Mouse (Mus musculus): ENCODE data around the gene Sumo1. TPM values are rescaled to one million over a fixed set of nuclear protein-coding genes. Genes with fewer than 3 reads are reported as not detected.

Gene Sumo1
- polyA plus RNA-seq, 1 experiment = 97.7 TPM

DNA sequence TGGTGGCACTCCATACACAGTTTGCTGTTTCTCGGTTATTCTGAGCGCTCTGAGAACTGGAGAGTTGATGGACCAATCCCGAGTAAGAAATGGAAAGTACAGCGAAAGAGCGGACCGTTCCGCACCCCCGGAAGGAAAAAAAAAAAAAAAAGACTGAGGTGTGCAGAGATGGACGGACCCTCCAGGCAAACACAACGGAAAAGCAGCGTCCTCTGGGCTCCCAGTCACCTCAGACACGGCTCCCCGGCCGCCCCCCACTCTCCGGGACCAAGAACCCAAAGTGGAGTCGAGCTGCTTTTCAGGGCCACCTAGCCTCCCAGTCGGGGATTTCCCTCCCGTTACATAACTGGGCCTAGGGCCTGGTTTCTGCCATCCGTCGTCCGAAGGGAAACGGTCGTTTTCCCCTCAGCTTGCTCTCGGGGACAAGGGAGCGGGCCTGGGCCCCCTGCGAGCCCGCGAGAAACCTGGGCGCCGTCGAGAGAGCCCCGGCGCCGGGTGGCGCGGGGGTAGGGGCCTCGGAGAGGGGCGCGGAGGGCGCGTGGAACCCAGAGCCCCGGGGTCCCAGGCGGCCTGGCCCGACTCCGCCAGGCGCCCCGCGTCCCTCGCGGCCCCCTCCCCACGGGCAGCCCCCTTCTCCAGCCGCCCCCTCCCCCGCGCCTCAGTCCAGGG is 538 bp downstream of the Sumo1 start:
- peak overlapping the region; percentile 97 for H3ac ChIP-seq (ENCODE audit: control insufficient read depth, insufficient read length, low read depth)
- no peaks in the 10 kb centered on the region for H3K27me3 ChIP-seq (ENCODE audit: control insufficient read depth, insufficient read depth, insufficient read length)
- H3K79me3 ChIP-seq (ENCODE audit: low read depth) = peaks cover 67% of the 10 kb centered on the region
- peaks cover 11% of the 10 kb centered on the region for H3K36me3 ChIP-seq (ENCODE audit: control insufficient read depth, insufficient read depth)
- H3K4me3 ChIP-seq (ENCODE audit: insufficient read depth, poor library complexity, severe bottlenecking) = peak overlapping the region; percentile 92
- TF ChIP-seq CTCF (IDR thresholded peaks at IDR 0.05; ENCODE audit: control insufficient read depth, insufficient read depth, insufficient read length) = no peak
- no peak for TF ChIP-seq USF1 (IDR thresholded peaks at IDR 0.05; ENCODE audit: low read depth)
- TF ChIP-seq MAX (IDR thresholded peaks at IDR 0.05) = no peak
- no peak for TF ChIP-seq MYOD1 (IDR thresholded peaks at IDR 0.05; ENCODE audit: control insufficient read depth, insufficient read length, low read depth)
- no peak for TF ChIP-seq MYOG (IDR thresholded peaks at IDR 0.05; ENCODE audit: control insufficient read depth, extremely low read depth, insufficient read length)
- TF ChIP-seq FOSL1 (IDR thresholded peaks at IDR 0.05; ENCODE audit: insufficient read depth, low read length, poor library complexity, severe bottlenecking) = no peak
- no peak for TF ChIP-seq CEBPB (IDR thresholded peaks at IDR 0.05; ENCODE audit: low read depth)
- peaks cover 78% of the 10 kb centered on the region for H3K79me2 ChIP-seq (ENCODE audit: control insufficient read depth, insufficient read depth)

DNA sequence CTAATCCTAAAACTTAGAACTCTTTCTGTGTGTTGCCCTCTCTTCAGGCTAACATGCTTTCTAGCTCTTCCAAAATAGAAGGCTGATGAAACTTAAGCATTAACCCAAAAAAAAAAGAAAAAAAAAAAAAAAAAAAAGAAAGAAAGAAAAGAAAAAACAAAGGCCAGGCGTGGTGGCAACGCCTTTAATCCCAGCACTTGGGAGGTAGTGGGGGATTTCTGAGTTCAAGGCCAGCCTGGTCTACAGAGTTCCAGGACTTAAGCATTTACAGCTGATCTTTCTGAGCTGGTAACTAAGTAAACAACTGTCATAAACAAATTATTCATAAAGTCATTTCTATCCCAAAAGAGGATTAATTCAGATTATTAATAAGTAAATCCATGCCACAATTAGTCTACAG is 1.8 kb downstream of the Sumo1 start:
- H3ac ChIP-seq (ENCODE audit: control insufficient read depth, insufficient read length, low read depth) = no peak overlapping the region
- H3K79me3 ChIP-seq (ENCODE audit: low read depth) = peaks cover 77% of the 10 kb centered on the region
- H3K36me3 ChIP-seq (ENCODE audit: control insufficient read depth, insufficient read depth) = peaks cover 11% of the 10 kb centered on the region
- H3K27me3 ChIP-seq (ENCODE audit: control insufficient read depth, insufficient read depth, insufficient read length) = no peaks in the 10 kb centered on the region
- H3K79me2 ChIP-seq (ENCODE audit: control insufficient read depth, insufficient read depth) = peaks cover 90% of the 10 kb centered on the region
- TF ChIP-seq CTCF (IDR thresholded peaks at IDR 0.05; ENCODE audit: control insufficient read depth, insufficient read depth, insufficient read length) = no peak
- no peak for TF ChIP-seq FOSL1 (IDR thresholded peaks at IDR 0.05; ENCODE audit: insufficient read depth, low read length, poor library complexity, severe bottlenecking)
- no peak for TF ChIP-seq MAX (IDR thresholded peaks at IDR 0.05)
- no peak for TF ChIP-seq MYOG (IDR thresholded peaks at IDR 0.05; ENCODE audit: control insufficient read depth, extremely low read depth, insufficient read length)
- TF ChIP-seq CEBPB (IDR thresholded peaks at IDR 0.05; ENCODE audit: low read depth) = no peak
- no peak for TF ChIP-seq MYOD1 (IDR thresholded peaks at IDR 0.05; ENCODE audit: control insufficient read depth, insufficient read length, low read depth)
- TF ChIP-seq USF1 (IDR thresholded peaks at IDR 0.05; ENCODE audit: low read depth) = no peak
- H3K4me3 ChIP-seq (ENCODE audit: insufficient read depth, poor library complexity, severe bottlenecking) = no peak overlapping the region

DNA sequence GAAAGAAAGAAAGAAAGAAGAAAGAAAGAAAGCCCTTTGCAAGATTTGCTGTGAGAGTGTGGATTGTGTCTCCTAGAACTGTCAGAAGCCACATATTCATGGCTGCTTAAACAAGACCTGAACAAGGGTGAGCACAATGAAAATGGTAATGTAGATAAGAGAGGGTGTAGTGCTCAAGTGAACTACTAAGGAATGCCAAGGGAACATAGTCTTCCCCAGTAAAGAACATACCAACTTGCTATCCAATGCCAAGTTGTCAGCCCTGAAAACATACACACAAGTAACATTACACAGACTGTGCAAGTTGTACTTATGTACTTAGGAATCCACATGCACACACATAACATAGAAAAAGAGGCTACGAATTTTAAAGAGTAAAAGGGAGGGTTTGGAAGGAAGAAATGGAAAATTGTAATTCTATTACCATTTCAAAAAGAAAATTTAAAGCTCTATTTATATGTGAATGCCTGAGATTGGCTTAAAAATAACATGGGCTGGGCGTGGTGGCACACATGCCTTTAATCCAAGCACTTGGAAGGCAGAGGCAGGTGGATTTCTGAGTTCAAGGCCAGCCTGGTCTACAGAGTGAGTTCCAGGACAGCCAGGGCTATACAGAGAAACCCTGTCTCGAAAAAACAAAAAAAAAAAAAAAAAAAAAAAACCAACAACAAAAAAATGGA is 7.0 kb downstream of the Sumo1 start:
- Histone ChIP-seq H3K4me3 (ENCODE audit: insufficient read depth, poor library complexity, severe bottlenecking) (no peak overlapping the region), H3K79me3 (ENCODE audit: low read depth) (peaks cover 86% of the 10 kb centered on the region), H3K36me3 (ENCODE audit: control insufficient read depth, insufficient read depth) (peaks cover 16% of the 10 kb centered on the region), H3ac (ENCODE audit: control insufficient read depth, insufficient read length, low read depth) (no peak overlapping the region), H3K79me2 (ENCODE audit: control insufficient read depth, insufficient read depth) (peaks cover 100% of the 10 kb centered on the region), H3K27me3 (ENCODE audit: control insufficient read depth, insufficient read depth, insufficient read length) (no peaks in the 10 kb centered on the region)
- TF ChIP-seq FOSL1 (IDR thresholded peaks at IDR 0.05; ENCODE audit: insufficient read depth, low read length, poor library complexity, severe bottlenecking) (no peak), MAX (IDR thresholded peaks at IDR 0.05) (no peak), USF1 (IDR thresholded peaks at IDR 0.05; ENCODE audit: low read depth) (no peak), MYOD1 (IDR thresholded peaks at IDR 0.05; ENCODE audit: control insufficient read depth, insufficient read length, low read depth) (no peak), MYOG (IDR thresholded peaks at IDR 0.05; ENCODE audit: control insufficient read depth, extremely low read depth, insufficient read length) (no peak), CEBPB (IDR thresholded peaks at IDR 0.05; ENCODE audit: low read depth) (no peak), CTCF (IDR thresholded peaks at IDR 0.05; ENCODE audit: control insufficient read depth, insufficient read depth, insufficient read length) (no peak)

GRCm38 (mm10) chr1:59656244-59657171 is 14.1 kb downstream of the Sumo1 start:
- H3K36me3 ChIP-seq (ENCODE audit: control insufficient read depth, insufficient read depth) = peaks cover 34% of the 10 kb centered on the region
- TF ChIP-seq FOSL1 (IDR thresholded peaks at IDR 0.05; ENCODE audit: insufficient read depth, low read length, poor library complexity, severe bottlenecking) (no peak), MYOD1 (IDR thresholded peaks at IDR 0.05; ENCODE audit: control insufficient read depth, insufficient read length, low read depth) (no peak), USF1 (IDR thresholded peaks at IDR 0.05; ENCODE audit: low read depth) (no peak), MYOG (IDR thresholded peaks at IDR 0.05; ENCODE audit: control insufficient read depth, extremely low read depth, insufficient read length) (no peak), MAX (IDR thresholded peaks at IDR 0.05) (no peak), CEBPB (IDR thresholded peaks at IDR 0.05; ENCODE audit: low read depth) (no peak), CTCF (IDR thresholded peaks at IDR 0.05; ENCODE audit: control insufficient read depth, insufficient read depth, insufficient read length) (no peak)
- no peaks in the 10 kb centered on the region for H3K27me3 ChIP-seq (ENCODE audit: control insufficient read depth, insufficient read depth, insufficient read length)
- peaks cover 50% of the 10 kb centered on the region for H3K79me3 ChIP-seq (ENCODE audit: low read depth)
- H3K79me2 ChIP-seq (ENCODE audit: control insufficient read depth, insufficient read depth) = peaks cover 77% of the 10 kb centered on the region
- no peak overlapping the region for H3ac ChIP-seq (ENCODE audit: control insufficient read depth, insufficient read length, low read depth)
- H3K4me3 ChIP-seq (ENCODE audit: insufficient read depth, poor library complexity, severe bottlenecking) = no peak overlapping the region

DNA sequence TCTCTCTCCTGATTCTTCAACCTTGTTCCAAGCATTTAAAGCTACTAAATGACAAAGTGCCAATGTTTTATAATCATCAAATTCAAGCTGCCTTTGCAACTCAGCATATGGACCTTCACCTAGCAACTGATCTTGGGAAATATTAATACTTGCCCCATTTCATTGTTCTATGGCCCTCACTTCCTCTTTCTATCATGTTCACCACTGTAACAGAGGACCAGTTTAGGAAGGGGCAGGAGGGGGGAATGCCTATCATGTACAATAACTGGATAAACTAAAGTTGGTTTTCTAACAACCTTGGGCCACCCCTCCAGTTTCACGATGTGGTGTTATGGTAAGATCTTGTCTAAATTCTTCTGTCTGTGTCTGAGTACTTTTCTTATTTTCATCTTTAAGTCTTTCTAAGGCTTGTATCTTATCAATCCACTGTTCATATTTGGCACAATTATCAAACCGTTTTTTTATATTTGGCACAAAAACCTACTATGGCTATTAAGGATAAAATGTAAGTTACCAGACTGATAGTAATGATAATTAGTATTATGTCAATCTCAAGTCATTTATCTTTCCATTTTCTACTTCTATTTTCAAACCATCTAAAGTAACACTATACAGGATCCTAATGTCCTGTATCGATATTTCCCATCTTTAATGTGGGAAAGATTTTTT is 17.3 kb downstream of the Sumo1 start:
- Histone ChIP-seq H3K4me3 (ENCODE audit: insufficient read depth, poor library complexity, severe bottlenecking) (no peak overlapping the region), H3K27me3 (ENCODE audit: control insufficient read depth, insufficient read depth, insufficient read length) (no peaks in the 10 kb centered on the region), H3K79me2 (ENCODE audit: control insufficient read depth, insufficient read depth) (peaks cover 46% of the 10 kb centered on the region), H3ac (ENCODE audit: control insufficient read depth, insufficient read length, low read depth) (no peak overlapping the region), H3K79me3 (ENCODE audit: low read depth) (peaks cover 23% of the 10 kb centered on the region), H3K36me3 (ENCODE audit: control insufficient read depth, insufficient read depth) (peaks cover 52% of the 10 kb centered on the region)
- TF ChIP-seq CEBPB (IDR thresholded peaks at IDR 0.05; ENCODE audit: low read depth) (no peak), MAX (IDR thresholded peaks at IDR 0.05) (no peak), MYOG (IDR thresholded peaks at IDR 0.05; ENCODE audit: control insufficient read depth, extremely low read depth, insufficient read length) (no peak), MYOD1 (IDR thresholded peaks at IDR 0.05; ENCODE audit: control insufficient read depth, insufficient read length, low read depth) (no peak), USF1 (IDR thresholded peaks at IDR 0.05; ENCODE audit: low read depth) (no peak), FOSL1 (IDR thresholded peaks at IDR 0.05; ENCODE audit: insufficient read depth, low read length, poor library complexity, severe bottlenecking) (no peak), CTCF (IDR thresholded peaks at IDR 0.05; ENCODE audit: control insufficient read depth, insufficient read depth, insufficient read length) (no peak)

All from C2C12 (cell line).